ENCODE assay signal across 7 mouse cellular contexts in genomic region chr9:64936508-64936907, GRCm38 (mm10). TPM values are rescaled to one million over a fixed set of nuclear protein-coding genes. Genes with fewer than 3 reads are reported as not detected.
A peak's percentile ranks its signal among the peaks of the same experiment; 100 is the strongest.
DNase-seq lines count a peak whose midpoint lies in the region; ATAC-seq and TF ChIP-seq lines count a peak whose summit lies in the region.

No protein-coding gene starts in this region.

- DNase-seq in midbrain, embryonic 10.5 days (ENCODE audit: low spot score): peak; percentile 54
- DNase-seq in NIH3T3 (ENCODE audit: low read depth): peak; percentile 83
- DNase-seq in cerebellum, postnatal 36 days: peak; percentile 43 to 48
- DNase-seq in hindbrain, postnatal 0 days (ENCODE audit: low spot score): peak; percentile 70
- DNase-seq in liver, adult 2 months (ENCODE audit: extremely low read depth, low read depth, low spot score): peak; percentile 49
- DNase-seq in retina, embryonic 14.5 days (ENCODE audit: low spot score): peak; percentile 85

- 4% methylated on average over 6 of the region's 6 CpGs for WGBS in midbrain, embryonic 10.5 days
- 6% methylated on average over 6 of the region's 6 CpGs for WGBS in midbrain, embryonic 13.5 days
- WGBS in hindbrain, postnatal 0 days: 8% methylated on average over 6 of the region's 6 CpGs
- WGBS in liver, adult 2 months: 5% methylated on average over 6 of the region's 6 CpGs

- no peaks in the 10 kb centered on the region for H3K9me3 ChIP-seq in midbrain, embryonic 10.5 days (replicated peaks)
- no peaks in the 10 kb centered on the region for H3K9me3 ChIP-seq in midbrain, embryonic 13.5 days
- H3K9me3 ChIP-seq in hindbrain, postnatal 0 days (ENCODE audit: low read length): no peaks in the 10 kb centered on the region

- H3K27me3 ChIP-seq in midbrain, embryonic 10.5 days (ENCODE audit: low read depth, poor library complexity, severe bottlenecking): peaks cover 7% of the 10 kb centered on the region; the same call in 1 of the 2 replicates
- H3K27me3 ChIP-seq in midbrain, embryonic 13.5 days: no peaks in the 10 kb centered on the region
- no peaks in the 10 kb centered on the region for H3K27me3 ChIP-seq in hindbrain, postnatal 0 days (ENCODE audit: insufficient read depth, low read length)
- H3K27me3 ChIP-seq in liver, adult 2 months (ENCODE audit: control insufficient read depth, insufficient read depth, low read length): no peaks in the 10 kb centered on the region

- H3K27ac ChIP-seq in midbrain, embryonic 10.5 days (replicated peaks): no peak overlapping the region
- no peak overlapping the region for H3K27ac ChIP-seq in midbrain, embryonic 13.5 days
- no peak overlapping the region for H3K27ac ChIP-seq in hindbrain, postnatal 0 days
- no peak overlapping the region for H3K27ac ChIP-seq in liver, adult 2 months (replicated peaks; ENCODE audit: insufficient read depth, low read depth, low read length)

- H3K4me3 ChIP-seq in midbrain, embryonic 10.5 days: no peak overlapping the region
- no peak overlapping the region for H3K4me3 ChIP-seq in midbrain, embryonic 13.5 days (replicated peaks)
- no peak overlapping the region for H3K4me3 ChIP-seq in hindbrain, postnatal 0 days (ENCODE audit: low read length)
- H3K4me3 ChIP-seq in liver, adult 2 months (ENCODE audit: insufficient read depth, low read depth, low read length): no peak overlapping the region

- no peak for ATAC-seq in midbrain, embryonic 13.5 days
- ATAC-seq in hindbrain, postnatal 0 days: peak; percentile 40; the same call in 1 of the 2 replicates

- no peak overlapping the region for H3K4me2 ChIP-seq in midbrain, embryonic 13.5 days (replicated peaks)
- H3K4me2 ChIP-seq in hindbrain, postnatal 0 days (ENCODE audit: low read depth, low read length): no peak overlapping the region

- peaks cover 20% of the 10 kb centered on the region for H3K4me1 ChIP-seq in midbrain, embryonic 10.5 days
- H3K4me1 ChIP-seq in midbrain, embryonic 13.5 days (replicated peaks): peaks cover 12% of the 10 kb centered on the region
- no peaks in the 10 kb centered on the region for H3K4me1 ChIP-seq in hindbrain, postnatal 0 days (ENCODE audit: insufficient read depth, low read length)
- peaks cover 4% of the 10 kb centered on the region for H3K4me1 ChIP-seq in liver, adult 2 months (ENCODE audit: control insufficient read depth, insufficient read depth, low read length)

- no peak for TF ChIP-seq POLR2A in liver, adult 2 months (IDR thresholded peaks at IDR 0.05; ENCODE audit: extremely low read depth, insufficient read depth, low read length)

- TF ChIP-seq CTCF in hindbrain, postnatal 0 days (IDR thresholded peaks at IDR 0.05; ENCODE audit: low read depth): peak; percentile 81
- peak; percentile 60 for TF ChIP-seq CTCF in liver, adult 2 months (IDR thresholded peaks at IDR 0.05; ENCODE audit: low read depth, low read length)

- H3K9ac ChIP-seq in midbrain, embryonic 13.5 days (replicated peaks): no peak overlapping the region
- H3K9ac ChIP-seq in hindbrain, postnatal 0 days (replicated peaks; ENCODE audit: low read length): no peak overlapping the region
- no peak overlapping the region for H3K9ac ChIP-seq in liver, adult 2 months (ENCODE audit: low read depth, low read length)

- no peaks in the 10 kb centered on the region for H3K36me3 ChIP-seq in midbrain, embryonic 10.5 days
- no peaks in the 10 kb centered on the region for H3K36me3 ChIP-seq in midbrain, embryonic 13.5 days
- H3K36me3 ChIP-seq in hindbrain, postnatal 0 days (ENCODE audit: insufficient read depth, low read length): no peaks in the 10 kb centered on the region
- H3K36me3 ChIP-seq in liver, adult 2 months (ENCODE audit: control insufficient read depth, insufficient read depth, low read length): no peaks in the 10 kb centered on the region

- H3K79me2 ChIP-seq in liver, adult 2 months (ENCODE audit: control insufficient read depth, insufficient read depth, low read length): no peaks in the 10 kb centered on the region

RNA-seq across cellular contexts. Expression of gene Slc24a1, which starts 14.9 kb away (rescaled TPM):
- 0.02 TPM in 1 of 2 replicates, not detected in the other for polyA plus RNA-seq in midbrain, embryonic 10.5 days (2016; fragmentation: Nextera tagmentation; extraction: Ambion mirVana)
- polyA plus RNA-seq in midbrain, embryonic 13.5 days (2015; fragmentation: Nextera tagmentation; extraction: Ambion mirVana): 0.03 and 0.04 TPM in 2 replicates
- total RNA-seq in hindbrain, postnatal 0 days (2014; rRNA removed): 0.31 TPM in 1 of 2 replicates, not detected in the other
- polyA plus RNA-seq in hindbrain, postnatal 0 days (2015; fragmentation: Nextera tagmentation; extraction: Ambion mirVana): 0.03 and 0.06 TPM in 2 replicates
- not detected in 2 replicates for total RNA-seq in liver, adult 2 months (2014; rRNA removed)
- not detected in 2 replicates for polyA plus RNA-seq in liver, adult 2 months (2012; rRNA removed)

RNA-seq across cellular contexts. Expression of gene Ints14, which starts 24.2 kb away (rescaled TPM):
- polyA plus RNA-seq in midbrain, embryonic 10.5 days (2016; fragmentation: Nextera tagmentation; extraction: Ambion mirVana): 69.7 and 74.0 TPM in 2 replicates
- polyA plus RNA-seq in midbrain, embryonic 13.5 days (2015; fragmentation: Nextera tagmentation; extraction: Ambion mirVana): 46.1 and 50.3 TPM in 2 replicates
- total RNA-seq in hindbrain, postnatal 0 days (2014; rRNA removed): 28.8 and 30.6 TPM in 2 replicates
- polyA plus RNA-seq in hindbrain, postnatal 0 days (2015; fragmentation: Nextera tagmentation; extraction: Ambion mirVana): 30.0 and 30.4 TPM in 2 replicates
- 5.4 and 6.7 TPM in 2 replicates for total RNA-seq in liver, adult 2 months (2014; rRNA removed)
- polyA plus RNA-seq in liver, adult 2 months (2012; rRNA removed): 4.7 and 5.7 TPM in 2 replicates
